Mouse (Mus musculus): ENCODE measurements at regions not wholly inside any gene's neighbourhood (a gene's known extent, or its start where the extent isn't known, plus 50 kb on each side); places are given as distances from the start of the nearest gene placed in this dataset.

DNA sequence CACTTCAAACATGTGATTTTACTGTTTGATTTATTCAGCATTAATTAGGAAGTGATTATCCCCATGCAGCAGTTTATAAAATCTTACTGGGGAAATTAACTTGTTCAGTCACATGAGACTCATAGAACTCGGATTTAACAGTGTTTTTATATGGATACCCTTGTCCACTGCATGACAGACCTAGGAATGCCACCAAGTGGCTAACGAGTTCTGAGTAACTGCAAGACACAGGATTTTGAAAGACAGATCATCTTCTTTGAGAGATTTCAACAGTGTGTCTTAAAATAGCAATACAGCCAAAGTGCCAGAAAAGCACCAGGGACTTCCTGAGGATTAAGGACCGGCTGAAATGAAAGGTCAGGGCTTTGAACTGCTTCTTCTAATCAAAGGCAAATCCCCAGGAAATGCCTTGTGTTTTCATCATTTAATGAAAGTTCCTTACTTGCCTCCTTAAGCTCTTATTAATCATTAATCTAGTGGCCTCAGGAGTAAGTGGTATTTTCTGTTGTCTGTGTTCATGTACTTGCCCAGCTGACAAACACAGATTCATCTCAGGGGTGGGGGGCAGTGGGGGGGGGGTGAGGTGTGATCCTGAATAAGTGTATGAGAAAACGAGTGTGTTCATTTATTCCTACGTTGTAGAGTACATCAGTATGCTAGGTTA is 193.4 kb downstream of the Gm13691 start:
- peak in 1 of 2 experiments; percentile 5 for DNase-seq

- DNase-seq = peak in 1 of 2 experiments; percentile 3
Observed at GRCm38 (mm10) chr2:84184288-84185015, 194.1 kb downstream of the Gm13691 start.

DNA sequence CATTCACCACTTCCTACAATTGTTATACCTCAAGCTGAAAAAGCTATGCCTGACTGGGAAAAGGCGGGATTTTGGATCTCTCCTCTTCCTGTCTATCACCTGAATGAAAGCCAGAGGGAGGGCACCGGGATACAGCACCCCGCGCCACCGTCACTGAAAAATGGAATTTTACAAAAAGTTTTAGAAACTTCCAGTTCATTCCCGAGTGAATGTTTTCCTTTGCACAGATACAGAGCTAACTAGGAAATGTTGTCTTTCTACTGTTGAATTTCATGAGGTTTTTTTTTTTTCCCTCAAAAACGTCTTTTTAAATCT is 194.6 kb downstream of the Gm13691 start:
- DNase-seq = no peak

- DNase-seq = peak; percentile 40 to 69
Observed at GRCm38 (mm10) chr2:84186126-84186701, 195.9 kb downstream of the Gm13691 start.

GRCm38 (mm10) chr2:84187456-84187855 is 197.1 kb downstream of the Gm13691 start:
- DNase-seq = peak; percentile 39 to 54

GRCm38 (mm10) chr2:84189302-84189701 is 198.9 kb downstream of the Gm13691 start:
- DNase-seq = no peak

- no peak for DNase-seq
Observed at GRCm38 (mm10) chr2:84217116-84217515, 208.1 kb downstream of the Calcrl start.

- no peak for DNase-seq
Observed at GRCm38 (mm10) chr2:84222049-84222448, 203.2 kb downstream of the Calcrl start.

DNA sequence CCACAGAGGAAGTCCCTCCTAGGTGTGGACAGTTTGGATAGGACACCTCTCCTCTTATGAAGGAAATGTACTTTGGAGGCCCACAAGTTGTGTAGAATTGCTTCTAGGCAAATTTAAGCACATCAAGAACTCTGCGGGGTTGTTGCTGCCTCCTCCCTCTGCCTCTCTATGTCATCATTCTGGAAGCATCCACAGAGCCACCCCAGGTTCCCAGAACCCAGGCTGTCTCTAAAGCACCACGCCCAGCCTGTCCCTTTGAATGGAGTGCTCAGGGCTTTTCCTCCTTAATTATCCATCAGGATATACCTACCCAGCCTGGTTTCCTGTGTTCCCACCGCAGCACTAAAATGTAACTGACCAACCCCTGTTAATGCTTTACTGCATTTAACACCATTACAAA is 195.4 kb downstream of the Calcrl start:
- no peak for DNase-seq

- peak in 1 of 2 experiments; percentile 3 for DNase-seq
Observed at GRCm38 (mm10) chr2:84235641-84236040, 189.6 kb downstream of the Calcrl start.

- no peak for DNase-seq
Observed at GRCm38 (mm10) chr2:84241244-84241643, 184.0 kb downstream of the Calcrl start.

DNA sequence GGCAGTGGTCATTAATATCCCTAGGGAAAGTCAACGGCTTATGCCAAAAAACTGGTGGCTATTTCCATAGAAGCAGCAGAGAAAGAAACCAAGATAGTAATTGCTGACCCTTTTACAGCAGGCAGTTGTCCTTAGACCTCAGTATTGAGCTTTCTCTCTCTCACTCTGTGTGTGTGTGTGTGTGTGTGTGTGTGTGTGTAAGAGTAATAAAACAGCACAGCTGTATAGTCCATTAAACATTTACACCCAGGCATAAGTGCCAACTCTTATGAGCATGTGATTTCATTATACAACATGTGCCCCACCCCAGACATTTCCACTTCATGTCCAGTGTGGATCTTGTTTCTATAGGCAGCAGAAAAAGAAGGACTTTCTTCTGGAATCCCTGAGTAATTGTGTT is 183.2 kb downstream of the Calcrl start:
- peak; percentile 9 to 10 for DNase-seq

DNA sequence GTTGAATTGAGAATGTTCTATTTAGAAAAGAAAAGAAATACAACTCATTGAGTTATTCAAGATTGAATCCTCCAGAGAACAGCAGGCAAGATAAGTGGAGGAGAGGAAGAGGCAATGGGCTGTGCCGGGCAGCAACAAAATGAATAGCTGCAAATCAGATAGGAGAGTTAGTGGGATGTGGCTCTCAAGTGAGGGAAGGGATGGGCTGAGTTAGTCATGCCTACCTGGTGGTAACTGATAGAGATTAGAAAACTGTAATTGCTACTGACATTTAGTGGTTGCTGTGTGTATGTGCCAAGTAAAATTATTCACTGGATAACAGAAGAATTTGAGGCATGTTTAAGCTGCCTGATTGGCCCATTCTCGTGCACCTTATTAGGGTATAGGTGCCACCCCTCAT is 179.3 kb downstream of the Calcrl start:
- no peak for DNase-seq

GRCm38 (mm10) chr2:84246562-84246961 is 178.6 kb downstream of the Calcrl start:
- no peak for DNase-seq

DNA sequence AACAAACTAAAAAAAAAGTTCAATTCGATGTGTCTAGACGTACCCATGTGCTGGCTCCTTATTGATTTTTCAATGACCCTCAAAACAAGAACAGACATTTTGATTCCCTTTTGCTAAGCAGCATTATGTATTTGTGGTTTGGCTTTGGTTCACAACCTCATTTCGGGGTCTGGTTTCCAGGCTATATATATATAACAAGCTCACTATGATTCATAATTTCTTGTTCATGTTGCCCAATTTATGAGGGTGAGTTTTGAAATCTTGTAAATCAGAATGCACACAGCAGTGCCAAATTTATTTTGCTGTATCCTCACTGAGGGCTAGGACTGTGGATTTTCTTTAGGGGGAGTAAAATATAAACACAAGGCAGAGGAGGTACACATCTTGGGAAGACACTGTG is 177.0 kb downstream of the Calcrl start:
- DNase-seq = no peak

DNA sequence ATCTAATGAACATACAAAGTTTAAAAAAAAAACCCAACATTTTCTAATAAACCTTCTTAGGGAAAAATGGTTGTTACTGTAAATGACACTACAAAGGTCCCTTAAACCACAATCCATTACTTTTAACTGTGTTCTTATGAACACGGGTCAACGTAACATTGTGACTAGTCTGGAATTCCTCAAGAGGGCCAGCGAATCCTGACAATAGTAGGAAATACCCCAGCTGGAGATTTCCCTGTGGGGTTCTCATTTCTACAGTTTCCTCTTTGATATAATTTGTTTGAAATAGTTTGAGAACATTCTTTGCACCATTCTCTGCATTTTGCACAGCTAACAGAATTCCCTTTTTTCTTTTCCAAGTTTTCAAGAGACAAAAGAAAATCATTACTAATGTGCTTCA is 175.3 kb downstream of the Calcrl start:
- DNase-seq = no peak

DNA sequence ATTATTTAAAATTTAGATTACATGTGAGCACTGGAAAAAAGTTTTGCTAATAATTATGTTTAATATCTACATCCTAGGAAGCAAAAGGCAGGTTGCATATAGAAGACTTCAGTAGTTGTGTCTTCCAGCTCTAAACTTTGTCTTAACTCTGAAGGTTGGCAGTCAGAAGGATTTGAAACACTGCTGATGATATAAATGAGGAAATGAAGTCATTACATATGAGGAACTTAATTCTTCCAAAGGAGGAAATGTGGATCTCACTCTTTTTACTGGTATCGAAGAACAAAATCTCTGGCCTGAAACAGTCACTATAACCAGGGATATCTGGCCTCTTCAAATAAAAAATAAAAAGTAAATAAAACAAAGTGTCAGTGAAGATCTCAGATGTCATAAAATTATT is 173.1 kb downstream of the Calcrl start:
- no peak for DNase-seq

DNA sequence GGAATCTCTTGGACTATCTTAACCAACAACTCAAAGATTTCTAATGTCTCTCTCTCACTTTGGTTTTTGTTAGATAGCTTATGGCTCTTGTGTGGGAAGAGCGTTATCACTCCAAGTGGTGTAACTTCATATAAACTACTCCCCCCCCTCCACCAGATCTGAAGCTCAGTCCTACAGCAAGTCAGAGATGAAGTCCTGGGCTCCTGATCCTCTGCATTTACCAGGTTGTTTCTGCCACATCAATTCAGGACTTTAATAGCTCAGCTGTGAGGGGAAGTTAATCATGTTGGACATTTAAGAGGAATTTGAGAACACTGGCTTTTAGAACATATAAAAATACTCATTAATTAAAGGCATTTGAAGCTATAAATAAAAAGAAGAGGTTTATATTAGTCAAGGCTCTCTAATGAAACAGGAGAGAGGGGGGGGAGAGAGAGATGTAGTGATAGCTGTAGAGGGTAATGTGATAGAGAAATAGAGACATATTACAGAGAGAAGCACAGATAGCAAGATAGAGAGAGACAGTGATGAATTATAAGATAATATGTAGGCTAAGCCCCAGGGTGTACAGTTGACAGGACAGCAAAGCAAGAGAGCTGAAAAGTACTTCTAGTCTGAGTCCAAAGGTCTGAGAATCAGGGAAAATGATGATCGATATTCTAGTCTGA is 166.7 kb downstream of the Calcrl start:
- no peak for DNase-seq

GRCm38 (mm10) chr2:84259222-84259621 is 166.0 kb downstream of the Calcrl start:
- DNase-seq = no peak

DNA sequence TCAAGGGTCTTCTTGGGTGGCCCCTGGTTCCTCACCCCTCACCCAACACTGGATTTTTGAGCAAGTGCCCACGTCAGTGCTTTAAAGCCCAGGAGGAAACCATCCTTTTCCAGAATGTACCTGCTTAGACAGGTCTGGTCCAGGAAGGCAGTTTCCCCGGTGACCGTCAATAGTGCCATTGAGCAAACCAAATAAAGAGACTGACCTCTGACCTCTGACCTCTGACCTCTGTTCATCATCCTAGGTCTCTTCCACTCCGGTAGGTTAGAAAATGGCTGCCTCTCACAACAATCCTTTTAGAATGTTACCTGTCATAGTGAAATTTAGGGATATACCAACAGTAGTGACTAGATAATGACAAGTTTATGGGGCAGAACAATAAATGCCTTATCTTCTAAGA is 164.5 kb downstream of the Calcrl start:
- DNase-seq = no peak

DNA sequence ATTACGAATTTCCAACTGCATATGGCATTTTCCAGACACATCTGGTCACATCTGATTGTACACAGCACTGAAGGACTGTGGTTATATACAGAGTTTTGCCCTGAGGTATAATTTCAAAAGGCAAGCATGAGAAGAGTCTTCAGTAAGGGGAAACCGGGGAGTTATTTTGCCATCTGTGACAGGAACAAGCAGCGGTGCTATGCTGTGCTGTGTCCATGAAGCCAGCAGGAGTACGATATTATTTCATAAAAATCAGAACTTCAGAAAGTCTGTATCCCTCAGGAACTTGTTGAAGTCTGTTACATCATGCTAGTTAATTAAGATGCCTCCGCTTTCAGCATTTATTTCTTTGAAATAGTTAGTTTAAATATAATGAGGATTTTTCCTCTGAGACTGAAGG is 163.7 kb downstream of the Calcrl start:
- no peak for DNase-seq

DNA sequence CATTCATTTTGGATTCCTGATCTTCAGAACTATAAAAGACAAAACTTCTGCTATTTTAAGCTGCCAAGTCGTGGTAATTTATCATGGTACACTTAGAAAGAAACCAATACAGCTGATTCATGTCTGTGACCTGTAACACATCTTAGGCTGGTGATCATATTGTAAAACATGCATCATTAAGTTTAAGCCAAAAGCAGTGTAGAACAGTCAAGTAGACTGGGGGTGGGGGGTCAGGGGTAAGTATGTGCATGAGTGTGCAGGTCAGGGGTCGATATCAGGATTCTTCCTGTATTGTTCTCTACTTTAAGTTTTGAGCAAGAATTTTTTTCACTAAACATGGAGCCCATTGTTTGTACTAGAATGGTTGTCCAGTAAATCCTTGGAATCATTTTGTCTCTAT is 160.7 kb downstream of the Calcrl start:
- DNase-seq = no peak

- DNase-seq = no peak
Observed at GRCm38 (mm10) chr2:84265002-84265401, 160.2 kb downstream of the Calcrl start.

DNA sequence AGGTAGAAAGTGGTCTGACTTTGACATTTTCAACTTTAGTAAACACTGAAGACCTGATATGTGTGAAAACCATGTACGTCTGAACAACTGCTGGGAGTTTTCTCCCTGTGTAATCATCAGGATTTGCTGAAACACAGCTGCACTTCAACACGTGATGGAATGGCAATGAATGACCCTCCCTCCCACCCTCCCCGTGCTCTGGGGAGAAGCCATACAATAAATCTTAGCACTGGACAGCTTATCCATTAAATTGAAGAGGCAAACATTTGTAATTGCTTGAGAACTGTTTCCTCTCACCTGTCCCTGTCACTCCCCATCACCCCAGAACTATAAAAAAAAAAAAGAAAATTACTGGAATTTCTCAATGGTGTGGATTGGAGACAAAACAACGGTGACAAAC is 159.1 kb downstream of the Calcrl start:
- no peak for DNase-seq

Measured in cerebellum, postnatal 10 days (tissue).